Mouse (Mus musculus) ES-Bruce4 (cell line): ENCODE results near the gene Gm6309. TPM values are rescaled to one million over a fixed set of nuclear protein-coding genes. Genes with fewer than 3 reads are reported as not detected.
A peak's percentile ranks its signal among the peaks of the same experiment; 100 is the strongest.
"Not testable (repeated sequence)": the region's sequence is repeated elsewhere in the genome, so short reads cannot be mapped to it uniquely, and the experiment has no call there.

ENCODE experiments used
- H3K27ac ChIP-seq: 2 replicates; pipeline ENCODE4 v1.5.1; 2012; ENCODE audit warnings: low read length, inconsistent platforms; ENCODE audit not compliant: insufficient read depth
- H3K27me3 ChIP-seq: 2 replicates; pipeline ENCODE4 v1.6.1; 2012; ENCODE audit warnings: mild to moderate bottlenecking, low read length, inconsistent platforms; ENCODE audit not compliant: control insufficient read depth, poor library complexity, insufficient read depth, severe bottlenecking
- H3K36me3 ChIP-seq: 2 replicates; pipeline ENCODE4 v1.6.1; 2012; ENCODE audit warnings: inconsistent platforms, mild to moderate bottlenecking, low read length, moderate library complexity; ENCODE audit not compliant: control insufficient read depth, poor library complexity, insufficient read depth, severe bottlenecking
- H3K4me1 ChIP-seq: one replicate; pipeline ENCODE4 v1.8.1; 2011; ENCODE audit warnings: low read length; ENCODE audit not compliant: control insufficient read depth, insufficient read depth
- H3K4me3 ChIP-seq: 2 replicates; pipeline ENCODE4 v1.5.1; 2011; ENCODE audit warnings: low read depth, mild to moderate bottlenecking, low read length
- H3K9ac ChIP-seq: 2 replicates; pipeline ENCODE4 v1.6.1; 2012; ENCODE audit warnings: low read depth, mild to moderate bottlenecking, inconsistent platforms; ENCODE audit not compliant: poor library complexity, severe bottlenecking
- H3K9me3 ChIP-seq: replicated peaks from 2 replicates; pipeline ENCODE4 v1.6.1; 2012; ENCODE audit warnings: mild to moderate bottlenecking, low read length, inconsistent platforms; ENCODE audit not compliant: control insufficient read depth, poor library complexity, insufficient read depth, severe bottlenecking
- CTCF ChIP-seq: IDR thresholded peaks from one replicate; pipeline ENCODE4 v1.8.1; 2011; ENCODE audit warnings: low read depth, low read length
- EP300 ChIP-seq: IDR thresholded peaks from 2 replicates; pipeline ENCODE4 v1.6.1; 2011; ENCODE audit warnings: low read depth, low read length; ENCODE audit not compliant: insufficient read depth
- POLR2A ChIP-seq: IDR thresholded peaks from one replicate; pipeline ENCODE4 v1.8.1; 2011; ENCODE audit warnings: low read length; ENCODE audit not compliant: insufficient read depth
- polyA plus RNA-seq: library from polyadenylated mRNA; stranded (reverse); fragments of >200 nt; gene quantifications from 2 replicates; pipeline ENCODE4 v1.2.4, GENCODE M21; 2011; ENCODE audit warnings: low read depth; ENCODE audit not compliant: missing spikeins, insufficient read depth, insufficient read length

The Gm6309 gene
- polyA plus RNA-seq, 1 experiment = not detected

DNA sequence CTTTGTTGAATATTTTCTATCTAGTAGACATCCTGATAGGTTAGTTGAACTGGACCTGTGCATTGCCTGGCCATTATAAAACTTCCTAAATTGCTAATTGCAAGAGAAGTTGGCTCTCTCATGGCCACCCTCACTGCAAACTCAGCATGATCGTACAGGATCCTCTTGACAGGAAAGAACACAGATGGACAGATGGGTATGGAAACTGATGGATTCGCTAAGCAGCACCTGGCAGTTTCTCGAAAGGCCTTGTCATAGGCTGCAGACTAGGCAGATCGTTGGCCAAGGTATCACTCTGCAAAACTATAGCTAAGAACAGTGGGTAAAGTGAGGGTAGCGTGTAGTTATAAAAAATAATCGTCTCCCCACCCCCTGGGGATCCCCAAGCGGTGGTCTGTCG, 22.8 kb upstream of the Gm6309 start:
- Histone ChIP-seq H3K4me1 (no peaks in the 10 kb centered on the region), H3K36me3 (no peaks in the 10 kb centered on the region), H3K9ac (no peak overlapping the region), H3K9me3 (no peaks in the 10 kb centered on the region), H3K4me3 (no peak overlapping the region), H3K27me3 (no peaks in the 10 kb centered on the region), H3K27ac (no peak overlapping the region)
- TF ChIP-seq EP300 (no peak), POLR2A (no peak), CTCF (no peak)

GRCm38 (mm10) chr5:146190501-146191269, 20.2 kb upstream of the Gm6309 start:
- TF ChIP-seq CTCF (no peak), EP300 (no peak), POLR2A (no peak)

DNA sequence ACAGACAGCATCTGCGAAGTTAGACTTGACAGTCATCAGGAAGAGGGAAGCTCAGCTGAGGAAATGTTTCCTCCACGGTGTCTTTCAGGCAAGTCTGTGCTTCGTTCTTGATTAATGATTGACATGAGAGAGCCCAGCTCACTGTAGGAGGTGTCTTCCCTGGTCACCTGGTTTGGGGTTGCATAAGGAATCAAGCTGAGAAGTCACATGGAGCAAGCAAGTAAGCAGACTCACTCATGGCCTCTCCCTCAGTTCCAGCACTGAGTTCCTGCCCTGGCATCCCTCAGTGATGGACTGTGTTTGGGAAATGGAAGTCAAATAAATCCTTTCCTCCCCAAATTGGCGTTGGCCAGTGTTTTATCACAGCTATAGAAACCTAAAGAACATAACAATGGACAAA, 19.6 kb upstream of the Gm6309 start:
- Histone ChIP-seq H3K4me3 (no peak overlapping the region), H3K9ac (no peak overlapping the region), H3K9me3 (no peaks in the 10 kb centered on the region), H3K4me1 (no peaks in the 10 kb centered on the region), H3K36me3 (no peaks in the 10 kb centered on the region), H3K27me3 (no peaks in the 10 kb centered on the region), H3K27ac (no peak overlapping the region)
- TF ChIP-seq POLR2A (no peak), EP300 (no peak), CTCF (no peak)

More at GRCm38 (mm10) chr5:146190501-146191269, 20.2 kb upstream of the Gm6309 start:
- H3K36me3 ChIP-seq = no peaks in the 10 kb centered on the region
- H3K4me1 ChIP-seq = no peaks in the 10 kb centered on the region
- no peak overlapping the region for H3K27ac ChIP-seq
- no peaks in the 10 kb centered on the region for H3K9me3 ChIP-seq
- no peaks in the 10 kb centered on the region for H3K27me3 ChIP-seq
- H3K9ac ChIP-seq = no peak overlapping the region
- H3K4me3 ChIP-seq = no peak overlapping the region

GRCm38 (mm10) chr5:146188712-146189111, 18.2 kb upstream of the Gm6309 start:
- no peak overlapping the region for H3K4me3 ChIP-seq
- H3K27ac ChIP-seq = no peak overlapping the region
- no peaks in the 10 kb centered on the region for H3K4me1 ChIP-seq
- no peak for TF ChIP-seq CTCF
- no peak for TF ChIP-seq EP300
- no peak for TF ChIP-seq POLR2A
- no peaks in the 10 kb centered on the region for H3K9me3 ChIP-seq
- no peaks in the 10 kb centered on the region for H3K27me3 ChIP-seq
- no peaks in the 10 kb centered on the region for H3K36me3 ChIP-seq
- no peak overlapping the region for H3K9ac ChIP-seq

- TF ChIP-seq EP300 = no peak
- TF ChIP-seq CTCF = peak; percentile 0
- no peaks in the 10 kb centered on the region for H3K36me3 ChIP-seq
- H3K27me3 ChIP-seq = no peaks in the 10 kb centered on the region
- H3K9ac ChIP-seq = no peak overlapping the region
- H3K4me3 ChIP-seq = no peak overlapping the region
- no peak overlapping the region for H3K27ac ChIP-seq
- H3K4me1 ChIP-seq = no peaks in the 10 kb centered on the region
- H3K9me3 ChIP-seq = no peaks in the 10 kb centered on the region
Measured at GRCm38 (mm10) chr5:146188144-146188543, 17.6 kb upstream of the Gm6309 start.

DNA sequence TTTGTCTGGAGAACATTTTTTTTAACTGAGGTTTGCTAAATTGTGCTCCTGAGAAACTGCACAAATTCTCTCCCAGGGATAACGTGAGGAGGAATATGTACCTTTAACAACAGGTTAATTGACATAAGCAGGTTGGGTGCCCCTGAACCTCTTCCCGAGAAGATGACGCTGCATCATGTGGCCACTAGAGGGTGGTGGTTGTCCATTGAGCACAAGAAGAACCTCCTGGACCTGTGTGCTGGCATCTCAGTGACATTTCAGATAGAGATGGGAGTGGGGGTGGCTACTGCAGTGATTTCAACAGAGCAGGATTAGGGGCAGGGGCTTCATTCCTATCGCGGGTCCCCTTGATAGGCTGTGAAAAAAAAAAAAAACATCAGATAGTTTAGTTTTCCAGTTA, 16.9 kb upstream of the Gm6309 start:
- not testable (repeated sequence) for H3K27me3 ChIP-seq, H3K4me1 ChIP-seq, H3K36me3 ChIP-seq, H3K9ac ChIP-seq, H3K9me3 ChIP-seq, H3K27ac ChIP-seq, H3K4me3 ChIP-seq
- peak; percentile 52 for TF ChIP-seq CTCF

DNA sequence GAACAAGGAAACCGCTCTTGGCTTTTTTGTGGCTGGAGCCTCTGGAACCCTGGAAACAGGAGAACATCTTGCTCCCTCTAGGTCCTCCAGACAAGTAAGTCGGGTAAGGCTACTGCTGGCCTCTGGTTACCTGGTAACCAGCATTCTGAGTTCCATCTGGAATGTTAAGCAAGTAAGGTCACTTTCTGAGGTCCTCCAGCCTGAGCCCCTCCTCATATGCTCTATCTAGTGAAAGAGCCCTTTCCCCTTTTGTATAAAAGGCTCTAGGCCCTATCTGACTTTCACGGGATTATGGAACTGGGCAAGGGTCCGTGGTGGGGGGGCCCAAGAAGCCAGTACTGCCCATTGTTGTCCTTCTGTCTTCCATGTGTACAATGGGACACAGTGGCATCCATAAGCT, 14.7 kb upstream of the Gm6309 start, which contains the start of gene 1700001J03Rik:
Gene 1700001J03Rik, minus strand, starts transcription at position 101 of the 400 bp plus-strand sequence.
- H3K27me3 ChIP-seq, H3K27ac ChIP-seq, H3K9ac ChIP-seq, H3K9me3 ChIP-seq, H3K4me3 ChIP-seq, H3K4me1 ChIP-seq, H3K36me3 ChIP-seq: not testable (repeated sequence)
